Mouse (Mus musculus) granulocyte monocyte progenitor cell, adult 5-6 weeks (primary cell): ENCODE data around the gene Btbd35f21. TPM values are rescaled to one million over a fixed set of nuclear protein-coding genes. Genes with fewer than 3 reads are reported as not detected.
"Not testable (repeated sequence)": the region's sequence is repeated elsewhere in the genome, so short reads cannot be mapped to it uniquely, and the experiment has no call there.

Experiments used
- ATAC-seq: replicated peaks from 2 replicates; pipeline ENCODE4 v1.8.0; 2016; ENCODE audit warnings: mild to moderate bottlenecking, moderate TSS enrichment, inconsistent platforms; ENCODE audit not compliant: poor library complexity, severe bottlenecking
- total RNA-seq, 2 experiments: library from RNA; stranded (forward) in 1 of 2; stranded (reverse) in 1 of 2; fragments of 200-712, 200-1000 nt in 1 of 2; fragments of >200 nt in 1 of 2; fragmentation: Nextera tagmentation in 1 of 2; gene quantifications; 2 replicates each; pipeline ENCODE4 v1.2.3; 2014 to 2017

The Btbd35f21 gene
- total RNA-seq (2014; fragmentation: Nextera tagmentation) (not detected in 2 replicates), total RNA-seq (2017) (not detected in 2 replicates)

DNA sequence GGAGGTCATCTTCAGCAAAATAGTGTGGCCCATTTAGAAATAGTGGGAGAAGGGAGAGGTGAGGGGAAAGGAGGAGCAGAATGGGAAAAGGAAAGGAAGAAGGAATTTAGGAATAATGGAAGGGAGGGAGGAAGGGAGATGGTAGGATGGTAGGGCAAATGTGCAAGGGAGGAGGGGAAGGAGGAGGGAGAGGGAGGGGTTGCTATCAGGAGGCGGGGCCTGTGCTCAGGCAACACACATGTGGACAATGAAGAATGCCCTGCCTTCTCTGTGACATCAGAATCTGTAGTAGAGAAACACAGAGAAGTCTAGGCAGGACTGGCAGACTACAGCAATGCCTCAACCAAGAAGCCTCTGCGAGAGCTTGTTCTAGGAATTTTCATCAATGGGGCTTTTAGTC, at the start of gene Btbd35f21:
Gene Btbd35f21 (plus strand): TSS at position 301 of the 400 bp plus-strand sequence.
- ATAC-seq = not testable (repeated sequence)

Other genes starting within 250 kb of the Btbd35f21 start
- gene Btbd35f1, start 166.1 kb upstream of the Btbd35f21 start, total RNA-seq (2014; fragmentation: Nextera tagmentation) = not detected in 2 replicates
- not detected in 2 replicates for gene Btbd35f1, start 166.1 kb upstream of the Btbd35f21 start, total RNA-seq (2017)
- gene Gm5926, start 75.4 kb upstream of the Btbd35f21 start, total RNA-seq (2014; fragmentation: Nextera tagmentation) = not detected in 2 replicates
- not detected in 2 replicates for gene Gm5926, start 75.4 kb upstream of the Btbd35f21 start, total RNA-seq (2017)
- not detected in 2 replicates for gene Btbd35f30, start 168.5 kb downstream of the Btbd35f21 start, total RNA-seq (2014; fragmentation: Nextera tagmentation)
- not detected in 2 replicates for gene Btbd35f30, start 168.5 kb downstream of the Btbd35f21 start, total RNA-seq (2017)
- gene Gm21789, start 215.7 kb downstream of the Btbd35f21 start, total RNA-seq (2014; fragmentation: Nextera tagmentation) = not detected in 2 replicates
- gene Gm21789, start 215.7 kb downstream of the Btbd35f21 start, total RNA-seq (2017) = not detected in 2 replicates
- gene Btbd35f5, start 247.8 kb downstream of the Btbd35f21 start, total RNA-seq (2014; fragmentation: Nextera tagmentation) = not detected in 2 replicates
- not detected in 2 replicates for gene Btbd35f5, start 247.8 kb downstream of the Btbd35f21 start, total RNA-seq (2017)